Mouse (Mus musculus) CH12.LX (cell line): ENCODE data around the gene Xndc1.

Experiments used
- POLR2A ChIP-seq: IDR thresholded peaks from 2 replicates; pipeline ENCODE4 v1.6.1; 2011; ENCODE audit warnings: low read depth, mild to moderate bottlenecking, improper control_type of control experiment, low read length
- RCOR1 ChIP-seq: conservative IDR thresholded peaks from 2 replicates; pipeline ENCODE4 v1.6.1; 2012; ENCODE audit warnings: low read depth, mild to moderate bottlenecking, inconsistent platforms, low read length, improper control_type of control experiment

DNA sequence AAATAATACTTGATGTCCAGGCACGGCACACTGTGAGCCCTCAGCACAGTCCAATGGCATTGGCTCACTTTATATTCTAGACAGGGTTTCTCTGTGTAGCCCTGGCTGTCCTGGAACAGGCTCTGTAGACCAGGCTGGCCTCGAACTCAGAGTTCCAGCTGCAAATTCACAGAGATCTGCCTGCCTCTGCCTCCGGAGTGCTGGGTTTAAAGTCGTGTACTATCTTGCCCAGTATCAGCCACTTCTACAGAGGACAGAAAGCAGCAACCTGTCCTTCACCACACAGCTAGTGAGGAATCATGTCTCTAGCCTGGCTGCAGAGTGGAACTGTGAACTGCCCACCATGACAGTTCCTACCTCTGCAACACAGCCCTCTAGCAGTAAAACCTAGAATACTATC, 44.4 kb downstream of the Xndc1 start:
- TF ChIP-seq RCOR1 (no peak), POLR2A (no peak)
